Mouse (Mus musculus): ENCODE measurements around the gene Tpcn2.

DNA sequence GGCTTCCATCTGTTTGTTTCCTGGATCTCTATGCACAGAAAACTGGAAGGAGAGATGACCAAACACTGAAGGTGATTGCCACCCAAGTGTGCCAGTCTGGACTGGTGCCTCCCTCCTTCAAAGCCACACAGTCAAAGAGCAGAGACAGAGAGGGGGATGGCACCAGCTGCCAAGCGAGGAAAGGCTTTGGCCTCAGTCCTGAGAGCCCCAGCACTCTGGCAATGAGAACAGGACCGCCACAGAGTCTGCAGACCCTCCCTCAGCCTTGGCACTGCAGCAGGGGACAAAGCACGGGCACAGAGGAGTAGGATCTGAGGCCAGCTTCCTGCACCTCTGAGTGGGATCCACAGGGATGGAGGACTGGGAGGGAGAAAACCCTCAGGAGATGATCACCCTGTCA lies 114.1 kb downstream of the Tpcn2 start:
- TF ChIP-seq CTCF (IDR thresholded peaks at IDR 0.05; ENCODE audit: borderline replicate concordance, control insufficient read depth, extremely low read depth, insufficient read depth, low read length, poor library complexity) (no peak), POLR2A (IDR thresholded peaks at IDR 0.05; ENCODE audit: control insufficient read depth, extremely low read depth, insufficient read depth, low read length, poor library complexity) (no peak)

Data from thymus, adult 2 months (tissue).